Mouse (Mus musculus) midbrain, embryonic 15.5 days (tissue): ENCODE measurements at regions not wholly inside any gene's neighbourhood (a gene's known extent, or its start where the extent isn't known, plus 50 kb on each side); places are given as distances from the start of the nearest gene placed in this dataset.

Experiments used
- ATAC-seq: fragments of 200-750 bp; cut with Nextera tagmentation; replicated peaks from 2 replicates; pipeline ENCODE4 v1.8.0; 2017; ENCODE audit warnings: moderate TSS enrichment
- H3K27ac ChIP-seq: fragments of 300-500 bp; sonication (generic); 2 replicates; pipeline ENCODE4 v1.5.1; 2015; ENCODE audit warnings: mild to moderate bottlenecking, inconsistent platforms
- H3K27me3 ChIP-seq: fragments of 300-500 bp; sonication (generic); replicated peaks from 2 replicates; pipeline ENCODE4 v1.6.1; 2015; ENCODE audit warnings: inconsistent platforms
- H3K36me3 ChIP-seq: fragments of 300-500 bp; sonication (generic); replicated peaks from 2 replicates; pipeline ENCODE4 v1.6.1; 2015; ENCODE audit warnings: inconsistent platforms
- H3K4me1 ChIP-seq: fragments of 300-500 bp; sonication (generic); 2 replicates; pipeline ENCODE4 v1.6.1; 2015; ENCODE audit warnings: inconsistent platforms
- H3K4me2 ChIP-seq: fragments of 300-500 bp; sonication (generic); 2 replicates; pipeline ENCODE4 v1.6.1; 2015; ENCODE audit warnings: inconsistent platforms, mild to moderate bottlenecking, moderate library complexity
- H3K4me3 ChIP-seq: fragments of 300-500 bp; sonication (generic); 2 replicates; pipeline ENCODE4 v1.5.1; 2015; ENCODE audit warnings: mild to moderate bottlenecking, inconsistent platforms
- H3K9ac ChIP-seq: fragments of 300-500 bp; sonication (generic); 2 replicates; pipeline ENCODE4 v1.6.1; 2015; ENCODE audit warnings: mild to moderate bottlenecking, inconsistent platforms
- H3K9me3 ChIP-seq: fragments of 300-500 bp; sonication (generic); 2 replicates; pipeline ENCODE4 v1.6.1; 2016; ENCODE audit warnings: inconsistent platforms
- WGBS: fragments of 180-500 bp; shearing (Covaris S2); methylation state at CpG from one replicate; pipeline ENCODE4 v1.1.7; 2015; ENCODE audit warnings: mixed read lengths; 5-methylcytosine and 5-hydroxymethylcytosine counted together

DNA sequence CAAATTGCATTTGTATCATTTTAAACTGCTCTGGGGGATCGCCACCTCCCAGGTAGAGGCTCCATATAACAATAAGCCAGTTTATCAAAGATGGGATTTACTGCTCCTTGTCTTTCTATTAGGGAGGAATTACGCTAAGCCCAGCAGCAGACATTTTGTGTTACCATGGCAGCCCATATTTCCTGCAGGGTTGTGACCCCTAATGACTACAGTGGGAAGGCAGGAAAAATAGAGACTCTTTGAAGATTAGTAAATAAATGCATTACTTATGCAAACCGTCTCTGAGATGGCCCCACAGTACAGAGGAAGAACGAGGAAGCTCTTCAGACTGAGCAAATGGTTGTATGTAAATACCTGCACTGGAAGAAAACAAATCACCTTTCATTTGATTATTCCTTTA lies 237.5 kb upstream of the Zic3 start:
- WGBS: 33% methylated on average over 4 of the region's 4 CpGs
- Histone ChIP-seq H3K36me3 (no peaks in the 10 kb centered on the region), H3K9me3 (no peaks in the 10 kb centered on the region), H3K27ac (no peak overlapping the region), H3K4me3 (no peak overlapping the region), H3K27me3 (no peaks in the 10 kb centered on the region), H3K9ac (no peak overlapping the region), H3K4me1 (no peaks in the 10 kb centered on the region), H3K4me2 (no peak overlapping the region)
- peak; percentile 75 for ATAC-seq

DNA sequence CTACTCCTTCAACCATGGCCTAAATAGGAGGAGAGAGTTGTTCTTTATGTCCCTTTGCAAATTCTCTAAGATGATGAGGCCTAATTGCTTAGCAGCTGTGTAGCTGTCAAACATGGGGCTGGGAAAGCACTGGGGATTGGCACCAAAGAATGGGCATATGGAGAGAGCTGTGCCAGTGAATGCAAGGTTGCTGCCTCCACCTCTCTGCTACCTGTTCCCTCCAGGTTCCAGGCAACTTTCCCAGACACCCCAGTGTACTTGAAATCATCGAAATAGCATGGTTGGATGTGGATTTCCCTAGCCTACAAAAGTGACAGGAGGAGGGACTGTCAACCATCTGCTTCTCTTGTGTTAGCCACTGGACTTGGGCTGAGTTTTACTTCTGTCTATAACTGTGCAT lies 234.9 kb upstream of the Zic3 start:
- H3K4me3 ChIP-seq: no peak overlapping the region
- H3K9ac ChIP-seq: no peak overlapping the region
- H3K27me3 ChIP-seq: no peaks in the 10 kb centered on the region
- WGBS: 68% methylated on average over 1 of the region's 1 CpGs
- no peaks in the 10 kb centered on the region for H3K36me3 ChIP-seq
- H3K4me1 ChIP-seq: no peaks in the 10 kb centered on the region
- no peaks in the 10 kb centered on the region for H3K9me3 ChIP-seq
- H3K4me2 ChIP-seq: no peak overlapping the region
- ATAC-seq: no peak
- H3K27ac ChIP-seq: no peak overlapping the region

DNA sequence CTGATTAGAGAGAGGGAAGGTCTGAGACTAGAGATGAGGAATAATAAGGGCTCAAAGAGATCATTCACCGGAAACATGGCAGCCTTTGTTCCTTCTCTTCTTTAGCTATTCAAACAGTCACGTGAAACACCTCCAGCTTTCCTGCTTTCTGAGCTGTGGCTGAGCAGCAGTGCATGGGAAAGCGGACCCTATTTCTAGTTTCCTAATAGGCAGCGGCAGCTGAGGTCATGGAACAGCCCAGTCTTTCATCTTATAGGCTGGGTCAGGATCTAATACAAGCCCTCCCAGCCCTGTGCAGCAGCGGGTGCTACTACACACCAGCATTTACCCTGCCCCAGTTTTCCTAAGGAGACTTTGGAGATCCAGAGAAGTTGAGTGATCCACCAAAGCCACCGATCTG lies 224.5 kb upstream of the Zic3 start:
- WGBS: 23% methylated on average over 6 of the region's 6 CpGs

DNA sequence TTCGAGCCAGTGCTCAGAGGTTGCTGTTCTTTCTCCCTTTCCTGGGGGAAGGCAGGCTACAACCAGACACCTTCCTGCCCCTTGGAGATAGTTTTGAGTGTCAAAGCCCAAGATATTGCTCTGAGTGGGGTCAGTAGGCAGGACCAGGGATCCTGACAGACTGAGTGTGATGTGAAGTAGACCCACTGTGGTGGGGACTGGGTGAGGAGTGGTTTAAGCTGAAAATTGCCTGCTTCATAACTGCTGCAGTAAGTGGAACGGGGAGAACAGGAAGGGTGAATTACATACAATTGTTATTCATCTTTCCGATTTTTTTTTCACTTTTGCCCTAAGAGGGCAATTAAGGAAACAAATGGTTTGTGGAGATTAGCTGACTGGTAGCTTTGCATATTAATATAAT lies 224.1 kb upstream of the Zic3 start:
- Histone ChIP-seq H3K36me3 (no peaks in the 10 kb centered on the region), H3K4me2 (peak overlapping the region; percentile 15; the same call in 1 of the 2 replicates), H3K4me3 (no peak overlapping the region), H3K27ac (0 out of 2 replicates have a peak overlapping the region, but pooled peaks have one; percentile 34), H3K9ac (no peak overlapping the region), H3K9me3 (no peaks in the 10 kb centered on the region), H3K27me3 (no peaks in the 10 kb centered on the region), H3K4me1 (0 out of 2 replicates have a peak, but pooled peaks cover 4% of the 10 kb centered on the region)
- peak; percentile 74 for ATAC-seq
- 35% methylated on average over 3 of the region's 3 CpGs for WGBS

More for the DNA sequence above, 224.5 kb upstream of the Zic3 start:
- Histone ChIP-seq H3K4me2 (peak overlapping the region; percentile 15; the same call in 1 of the 2 replicates), H3K4me3 (no peak overlapping the region), H3K27ac (peak overlapping the region; percentile 34), H3K9me3 (no peaks in the 10 kb centered on the region), H3K4me1 (0 out of 2 replicates have a peak, but pooled peaks cover 4% of the 10 kb centered on the region), H3K36me3 (no peaks in the 10 kb centered on the region), H3K27me3 (no peaks in the 10 kb centered on the region), H3K9ac (no peak overlapping the region)
- peak; percentile 82 for ATAC-seq

DNA sequence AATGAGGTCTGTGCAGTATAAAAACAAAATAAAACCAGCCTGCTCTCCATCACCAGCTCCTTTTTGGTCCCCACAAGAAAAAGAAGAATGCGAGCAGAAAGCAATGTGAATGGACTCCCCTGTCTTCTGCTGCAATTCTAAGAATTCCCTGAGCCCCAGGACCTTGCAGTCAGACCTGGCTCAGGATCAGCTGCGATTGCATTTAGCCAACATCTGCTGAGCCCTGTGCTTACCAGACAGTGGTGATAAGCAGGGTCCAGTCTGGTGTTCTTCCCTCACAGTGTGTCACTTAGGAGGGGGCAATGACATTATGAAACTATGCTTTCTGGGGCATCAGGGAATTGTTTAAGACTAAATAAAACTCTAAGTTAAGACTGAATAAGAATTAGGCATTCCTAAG lies 223.6 kb upstream of the Zic3 start:
- H3K4me3 ChIP-seq: no peak overlapping the region
- 0 out of 2 replicates have a peak overlapping the region, but pooled peaks have one; percentile 5 for H3K27ac ChIP-seq
- 23% methylated on average over 2 of the region's 2 CpGs for WGBS
- no peak for ATAC-seq
- no peaks in the 10 kb centered on the region for H3K9me3 ChIP-seq
- H3K4me1 ChIP-seq: 0 out of 2 replicates have a peak, but pooled peaks cover 4% of the 10 kb centered on the region
- H3K4me2 ChIP-seq: no peak overlapping the region
- no peaks in the 10 kb centered on the region for H3K36me3 ChIP-seq
- H3K27me3 ChIP-seq: no peaks in the 10 kb centered on the region
- H3K9ac ChIP-seq: no peak overlapping the region
